Mouse (Mus musculus): ENCODE measurements around the gene Rac3.

DNA sequence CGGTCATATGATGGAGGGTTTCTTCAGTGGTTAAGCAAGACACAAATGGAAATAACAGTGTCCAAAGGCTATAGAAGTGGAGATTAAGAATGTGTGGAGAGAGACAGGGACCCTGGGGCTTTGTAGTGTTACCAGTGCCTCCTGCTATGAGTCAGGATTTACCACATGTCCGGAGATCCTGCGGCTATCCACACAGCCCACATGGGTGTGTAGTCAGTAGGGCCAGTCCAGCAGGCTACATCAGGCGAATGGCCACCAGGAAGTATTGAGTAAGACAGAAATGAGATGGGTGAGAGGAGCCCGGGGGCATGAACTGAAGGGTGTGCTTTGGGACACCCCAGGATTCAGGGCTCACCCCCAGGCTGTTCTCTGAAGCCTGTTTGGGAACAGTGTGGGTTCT is 38.6 kb upstream of the Rac3 start:
- no peak for TF ChIP-seq CTCF (IDR thresholded peaks at IDR 0.05; ENCODE audit: borderline replicate concordance, insufficient read depth, low read depth, low read length)
- no peak for TF ChIP-seq POLR2A (IDR thresholded peaks at IDR 0.05; ENCODE audit: borderline replicate concordance, insufficient read depth, low read length)

All from cerebellum, adult 2 months (tissue).